ENCODE assay signal across 8 mouse cellular contexts in the genomic region with DNA sequence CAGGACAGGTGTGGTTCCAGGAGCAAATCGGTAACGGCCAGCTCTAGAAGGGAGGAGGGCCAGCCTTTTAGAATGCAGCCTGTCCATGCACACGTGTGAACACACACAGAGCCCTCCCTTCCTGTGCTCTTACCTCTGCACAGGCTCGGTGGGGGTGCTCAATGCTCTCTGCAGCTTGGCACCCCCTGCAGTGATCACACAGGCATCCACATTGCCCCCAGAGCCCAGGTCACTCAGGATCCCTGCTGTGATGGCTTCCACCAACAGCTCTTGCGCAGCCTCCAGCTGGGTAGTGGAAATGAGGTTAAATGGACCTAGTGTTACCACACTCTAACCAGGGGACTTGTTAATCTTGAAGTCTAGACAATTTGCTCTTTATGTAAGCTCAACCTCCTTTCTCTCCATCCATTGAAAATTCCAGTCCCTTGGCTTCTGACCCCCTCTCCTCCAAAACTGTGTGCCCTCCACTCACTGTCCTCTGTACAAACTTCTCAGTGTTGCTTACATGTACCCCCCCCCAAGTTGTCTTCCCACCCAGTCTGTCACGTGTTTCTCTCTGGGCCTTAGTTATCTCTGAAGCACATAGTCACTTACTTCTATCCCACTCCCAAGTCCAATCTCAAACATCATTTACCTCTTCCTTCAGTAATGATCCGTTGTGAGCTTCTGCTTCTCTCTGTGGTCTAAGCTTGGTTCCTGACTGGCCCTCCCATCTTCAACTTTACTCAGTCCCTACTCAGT. TPM values are rescaled to one million over a fixed set of nuclear protein-coding genes. Genes with fewer than 3 reads are reported as not detected.
DNase-seq lines count a peak whose midpoint lies in the region; ATAC-seq and TF ChIP-seq lines count a peak whose summit lies in the region.

No protein-coding gene starts in this region.

- peaks cover 22% of the 10 kb centered on the region for H3K36me3 ChIP-seq in heart, embryonic 10.5 days
- H3K36me3 ChIP-seq in MEL (ENCODE audit: control insufficient read depth in 1 of 2, insufficient read depth in 2 of 2, low read length in 2 of 2): peaks cover 0 to 13% of the 10 kb centered on the region in 2 experiments; a peak in 2 of 4 replicates
- H3K36me3 ChIP-seq in hindbrain, embryonic 10.5 days: peaks cover 24% of the 10 kb centered on the region
- peaks cover 20% of the 10 kb centered on the region for H3K36me3 ChIP-seq in midbrain, embryonic 13.5 days

- no peaks in the 10 kb centered on the region for H3K9me3 ChIP-seq in heart, embryonic 10.5 days
- no peaks in the 10 kb centered on the region for H3K9me3 ChIP-seq in MEL (replicated peaks; ENCODE audit: insufficient read depth, low read length)
- H3K9me3 ChIP-seq in hindbrain, embryonic 10.5 days: no peaks in the 10 kb centered on the region
- H3K9me3 ChIP-seq in midbrain, embryonic 13.5 days: no peaks in the 10 kb centered on the region

- no peak for TF ChIP-seq CTCF in MEL (IDR thresholded peaks at IDR 0.05 in 2 of 3, conservative IDR thresholded peaks at IDR 0.05 in 1 of 3; ENCODE audit: control insufficient read depth in 1 of 3, insufficient read depth in 1 of 3, low read depth in 2 of 3, low read length in 3 of 3, poor library complexity in 1 of 3, severe bottlenecking in 1 of 3)

- H3K4me1 ChIP-seq in heart, embryonic 10.5 days: peaks cover 26% of the 10 kb centered on the region
- H3K4me1 ChIP-seq in MEL (ENCODE audit: control insufficient read depth in 1 of 2, insufficient read depth in 2 of 2, low read length in 2 of 2): peaks cover 4 to 14% of the 10 kb centered on the region in 2 experiments; a peak in 3 of 4 replicates
- H3K4me1 ChIP-seq in hindbrain, embryonic 10.5 days (replicated peaks): peaks cover 28% of the 10 kb centered on the region
- H3K4me1 ChIP-seq in midbrain, embryonic 13.5 days (replicated peaks): peaks cover 20% of the 10 kb centered on the region

- 19% methylated on average over 7 of the region's 7 CpGs for WGBS in heart, embryonic 10.5 days
- 29% methylated on average over 7 of the region's 7 CpGs for WGBS in hindbrain, embryonic 10.5 days
- 32% methylated on average over 7 of the region's 7 CpGs for WGBS in midbrain, embryonic 13.5 days

- peak overlapping the region; percentile 80 for H3K9ac ChIP-seq in MEL (ENCODE audit: control insufficient read depth, low read depth, low read length, poor library complexity, severe bottlenecking)
- peak overlapping the region; percentile 82 for H3K9ac ChIP-seq in midbrain, embryonic 13.5 days (replicated peaks)

- no peak for TF ChIP-seq RAD21 in MEL (IDR thresholded peaks at IDR 0.05; ENCODE audit: low read depth, low read length)

- TF ChIP-seq POLR2A in MEL (IDR thresholded peaks at IDR 0.05; ENCODE audit: control insufficient read depth in 1 of 2, insufficient read depth in 1 of 2, low read depth in 1 of 2, low read length in 2 of 2, poor library complexity in 1 of 2): no peak

- H3K4me2 ChIP-seq in midbrain, embryonic 13.5 days (replicated peaks): peak overlapping the region; percentile 90

- H3K79me2 ChIP-seq in MEL (ENCODE audit: control insufficient read depth, insufficient read depth, low read length, poor library complexity): peaks cover 10% of the 10 kb centered on the region

- peak overlapping the region; percentile 89 for H3K27ac ChIP-seq in heart, embryonic 10.5 days
- H3K27ac ChIP-seq in MEL (ENCODE audit: control insufficient read depth, low read depth, low read length): peak overlapping the region; percentile 90
- peak overlapping the region; percentile 95 for H3K27ac ChIP-seq in hindbrain, embryonic 10.5 days
- H3K27ac ChIP-seq in midbrain, embryonic 13.5 days: peak overlapping the region; percentile 91; the same call in 1 of the 2 replicates

- no peak; a peak in 1 of 4 replicates for TF ChIP-seq EP300 in MEL (IDR thresholded peaks at IDR 0.05; ENCODE audit: low read depth in 1 of 2, low read length in 2 of 2)

- ATAC-seq in midbrain, embryonic 13.5 days: no peak

- peak overlapping the region; percentile 67 for H3K4me3 ChIP-seq in heart, embryonic 10.5 days
- H3K4me3 ChIP-seq in MEL (ENCODE audit: control insufficient read depth in 1 of 2, insufficient read depth in 1 of 2, low read depth in 2 of 2, low read length in 2 of 2): peak overlapping the region; percentile 67 to 85
- peak overlapping the region; percentile 86 for H3K4me3 ChIP-seq in hindbrain, embryonic 10.5 days
- peak overlapping the region; percentile 65 for H3K4me3 ChIP-seq in midbrain, embryonic 13.5 days (replicated peaks)

- H3K27me3 ChIP-seq in heart, embryonic 10.5 days (ENCODE audit: insufficient read depth, poor library complexity, severe bottlenecking): no peaks in the 10 kb centered on the region
- no peaks in the 10 kb centered on the region for H3K27me3 ChIP-seq in MEL (ENCODE audit: control insufficient read depth in 1 of 2, insufficient read depth in 2 of 2, low read length in 2 of 2)
- H3K27me3 ChIP-seq in hindbrain, embryonic 10.5 days (ENCODE audit: insufficient read depth, poor library complexity, severe bottlenecking): no peaks in the 10 kb centered on the region
- no peaks in the 10 kb centered on the region for H3K27me3 ChIP-seq in midbrain, embryonic 13.5 days

- DNase-seq in heart, embryonic 10.5 days (ENCODE audit: low spot score): no peak
- DNase-seq in heart, postnatal 4 days: no peak
- peak; percentile 63 for DNase-seq in MEL (ENCODE audit: low read depth, low spot score)
- no peak for DNase-seq in hindbrain, embryonic 10.5 days (ENCODE audit: low spot score)
- no peak for DNase-seq in spleen, postnatal 14 days (ENCODE audit: low spot score in 2 of 2)
- no peak for DNase-seq in urinary bladder, postnatal 4 days (ENCODE audit: low spot score in 2 of 2)
- DNase-seq in adrenal gland, postnatal 10 days: no peak

TF ChIP-seq in MEL, 35 proteins besides CTCF, POLR2A, EP300 and RAD21 (continues in another document):
- TF ChIP-seq BHLHE40 (IDR thresholded peaks at IDR 0.05; ENCODE audit: borderline replicate concordance, low read depth, low read length) (peak; percentile 56; the same call in 1 of the 2 replicates), POLR2AphosphoS2 (IDR thresholded peaks at IDR 0.05; ENCODE audit: low read length) (no peak), RCOR1 (IDR thresholded peaks at IDR 0.05; ENCODE audit: low read depth, low read length) (no peak), MYC (IDR thresholded peaks at IDR 0.05; ENCODE audit: low read depth, low read length) (0 out of 2 replicates have a peak, but pooled peaks have one; percentile 48), MAFK (IDR thresholded peaks at IDR 0.05; ENCODE audit: borderline replicate concordance, low read depth, low read length) (no peak)

RNA-seq across cellular contexts. Expression of a gene that starts 2.2 kb away (rescaled TPM):
- 70.7 and 75.4 TPM in 2 replicates for polyA plus RNA-seq in heart, embryonic 10.5 days (2016; fragmentation: Nextera tagmentation; extraction: Ambion mirVana)
- 10 to 100 TPM; 85.4 to 94.0 TPM for total RNA-seq in heart, postnatal 4 days (2021)
- 228 and 275 TPM in 2 replicates for total RNA-seq in MEL (2012; rRNA removed)
- 100 to 1,000 TPM in 1 of 2 experiments, not detected in 1; 193 TPM for polyA plus RNA-seq in MEL (2012; ENCODE audit: insufficient read depth in 1 of 2, insufficient read length in 2 of 2, low read depth in 1 of 2, low replicate concordance in 2 of 2, missing spikeins in 1 of 2)
- polyA plus RNA-seq in hindbrain, embryonic 10.5 days (2016; fragmentation: Nextera tagmentation; extraction: Ambion mirVana): 32.7 and 33.6 TPM in 2 replicates
- 38.7 and 40.3 TPM in 2 replicates for polyA plus RNA-seq in midbrain, embryonic 13.5 days (2015; fragmentation: Nextera tagmentation; extraction: Ambion mirVana)
- 10 to 100 TPM; 58.0 to 66.3 TPM for total RNA-seq in adrenal gland, postnatal 10 days (2021)

RNA-seq across cellular contexts. Expression of a gene that starts 2.4 kb away (rescaled TPM):
- 1.9 and 2.6 TPM in 2 replicates for polyA plus RNA-seq in heart, embryonic 10.5 days (2016; fragmentation: Nextera tagmentation; extraction: Ambion mirVana)
- under 1 TPM in 1 of 2 experiments, not detected in 1; 0.32 TPM for total RNA-seq in heart, postnatal 4 days (2021)
- total RNA-seq in MEL (2012; rRNA removed): 0.69 and 1.5 TPM in 2 replicates
- polyA plus RNA-seq in MEL (2012; ENCODE audit: insufficient read depth in 1 of 2, insufficient read length in 2 of 2, low read depth in 1 of 2, low replicate concordance in 2 of 2, missing spikeins in 1 of 2): 1 to 10 TPM in 1 of 2 experiments, not detected in 1; 3.0 TPM
- polyA plus RNA-seq in hindbrain, embryonic 10.5 days (2016; fragmentation: Nextera tagmentation; extraction: Ambion mirVana): 1.7 and 2.5 TPM in 2 replicates
- polyA plus RNA-seq in midbrain, embryonic 13.5 days (2015; fragmentation: Nextera tagmentation; extraction: Ambion mirVana): 2.6 and 2.9 TPM in 2 replicates
- total RNA-seq in adrenal gland, postnatal 10 days (2021): under 1 TPM; 0.30 to 0.70 TPM

RNA-seq across cellular contexts. Expression of a gene that starts 7.1 kb away (rescaled TPM):
- polyA plus RNA-seq in heart, embryonic 10.5 days (2016; fragmentation: Nextera tagmentation; extraction: Ambion mirVana): 1.7 and 7.9 TPM in 2 replicates
- 1 to 10 TPM; 1.4 to 1.7 TPM for total RNA-seq in heart, postnatal 4 days (2021)
- 0.78 and 1.1 TPM in 2 replicates for total RNA-seq in MEL (2012; rRNA removed)
- polyA plus RNA-seq in MEL (2012; ENCODE audit: insufficient read depth in 1 of 2, insufficient read length in 2 of 2, low read depth in 1 of 2, low replicate concordance in 2 of 2, missing spikeins in 1 of 2): 1 to 10 TPM in 1 of 2 experiments, not detected in 1; 2.5 TPM
- polyA plus RNA-seq in hindbrain, embryonic 10.5 days (2016; fragmentation: Nextera tagmentation; extraction: Ambion mirVana): 0.60 and 0.78 TPM in 2 replicates
- polyA plus RNA-seq in midbrain, embryonic 13.5 days (2015; fragmentation: Nextera tagmentation; extraction: Ambion mirVana): 0.30 and 0.54 TPM in 2 replicates
- 10 to 100 TPM; 39.2 to 89.9 TPM for total RNA-seq in adrenal gland, postnatal 10 days (2021)

RNA-seq across cellular contexts. Expression of a gene that starts 29.9 kb away (rescaled TPM):
- polyA plus RNA-seq in heart, embryonic 10.5 days (2016; fragmentation: Nextera tagmentation; extraction: Ambion mirVana): 45.1 and 56.1 TPM in 2 replicates
- 10 to 100 TPM; 62.4 to 65.8 TPM for total RNA-seq in heart, postnatal 4 days (2021)
- total RNA-seq in MEL (2012; rRNA removed): 22.2 and 25.6 TPM in 2 replicates
- polyA plus RNA-seq in MEL (2012; ENCODE audit: insufficient read depth in 1 of 2, insufficient read length in 2 of 2, low read depth in 1 of 2, low replicate concordance in 2 of 2, missing spikeins in 1 of 2): 10 to 100 TPM in 1 of 2 experiments, not detected in 1; 32.3 TPM
- 18.7 and 19.3 TPM in 2 replicates for polyA plus RNA-seq in hindbrain, embryonic 10.5 days (2016; fragmentation: Nextera tagmentation; extraction: Ambion mirVana)
- polyA plus RNA-seq in midbrain, embryonic 13.5 days (2015; fragmentation: Nextera tagmentation; extraction: Ambion mirVana): 5.2 and 5.6 TPM in 2 replicates
- 10 to 100 TPM; 30.5 to 33.7 TPM for total RNA-seq in adrenal gland, postnatal 10 days (2021)

RNA-seq across cellular contexts. Expression of a gene that starts 35.8 kb away (rescaled TPM):
- 30.3 and 30.4 TPM in 2 replicates for polyA plus RNA-seq in heart, embryonic 10.5 days (2016; fragmentation: Nextera tagmentation; extraction: Ambion mirVana)
- 10 to 100 TPM; 21.7 to 24.3 TPM for total RNA-seq in heart, postnatal 4 days (2021)
- total RNA-seq in MEL (2012; rRNA removed): 11.5 and 12.9 TPM in 2 replicates
- 10 to 100 TPM in 1 of 2 experiments, not detected in 1; 26.2 TPM for polyA plus RNA-seq in MEL (2012; ENCODE audit: insufficient read depth in 1 of 2, insufficient read length in 2 of 2, low read depth in 1 of 2, low replicate concordance in 2 of 2, missing spikeins in 1 of 2)
- 28.8 and 31.0 TPM in 2 replicates for polyA plus RNA-seq in hindbrain, embryonic 10.5 days (2016; fragmentation: Nextera tagmentation; extraction: Ambion mirVana)
- 13.5 and 14.7 TPM in 2 replicates for polyA plus RNA-seq in midbrain, embryonic 13.5 days (2015; fragmentation: Nextera tagmentation; extraction: Ambion mirVana)
- total RNA-seq in adrenal gland, postnatal 10 days (2021): 10 to 100 TPM; 32.9 to 35.6 TPM
